Mouse (Mus musculus) embryonic facial prominence, embryonic 10.5 days (tissue): ENCODE data around the gene Uso1. TPM values are rescaled to one million over a fixed set of nuclear protein-coding genes. Genes with fewer than 3 reads are reported as not detected.
A peak's percentile ranks its signal among the peaks of the same experiment; 100 is the strongest.

Source experiments
- DNase-seq: peaks from one replicate; pipeline ENCODE4 v3.0.0-alpha.2; 2017; ENCODE audit warnings: low spot score
- H3K27ac ChIP-seq: fragments of 300-500 bp; sonication (generic); replicated peaks from 2 replicates; pipeline ENCODE4 v1.5.1; 2016; ENCODE audit warnings: mild to moderate bottlenecking
- H3K27me3 ChIP-seq: fragments of 300-500 bp; sonication (generic); replicated peaks from 2 replicates; pipeline ENCODE4 v1.6.1; 2016; ENCODE audit warnings: low read depth, mild to moderate bottlenecking; ENCODE audit not compliant: poor library complexity, severe bottlenecking
- H3K36me3 ChIP-seq: fragments of 300-500 bp; sonication (generic); replicated peaks from 2 replicates; pipeline ENCODE4 v1.6.1; 2016; ENCODE audit warnings: mild to moderate bottlenecking, moderate library complexity
- H3K4me1 ChIP-seq: fragments of 300-500 bp; sonication (generic); 2 replicates; pipeline ENCODE4 v1.6.1; 2016
- H3K4me3 ChIP-seq: fragments of 300-500 bp; sonication (generic); 2 replicates; pipeline ENCODE4 v1.5.1; 2016; ENCODE audit warnings: mild to moderate bottlenecking, moderate library complexity
- H3K9me3 ChIP-seq: fragments of 300-500 bp; sonication (generic); 2 replicates; pipeline ENCODE4 v1.6.1; 2016; ENCODE audit warnings: mild to moderate bottlenecking
- WGBS: fragments of 180-500 bp; shearing (Covaris S2); methylation state at CpG from one replicate; pipeline ENCODE4 v1.1.7; 2016; 5-methylcytosine and 5-hydroxymethylcytosine counted together
- polyA plus RNA-seq: library from polyadenylated mRNA; unstranded; fragments of >200 nt; fragmentation: Nextera tagmentation; extraction: Ambion mirVana; gene quantifications from 2 replicates; pipeline ENCODE4 v1.2.1, GENCODE M21; 2016

Gene Uso1
- polyA plus RNA-seq, 1 experiment from 2014 or later: 38.0 TPM

DNA sequence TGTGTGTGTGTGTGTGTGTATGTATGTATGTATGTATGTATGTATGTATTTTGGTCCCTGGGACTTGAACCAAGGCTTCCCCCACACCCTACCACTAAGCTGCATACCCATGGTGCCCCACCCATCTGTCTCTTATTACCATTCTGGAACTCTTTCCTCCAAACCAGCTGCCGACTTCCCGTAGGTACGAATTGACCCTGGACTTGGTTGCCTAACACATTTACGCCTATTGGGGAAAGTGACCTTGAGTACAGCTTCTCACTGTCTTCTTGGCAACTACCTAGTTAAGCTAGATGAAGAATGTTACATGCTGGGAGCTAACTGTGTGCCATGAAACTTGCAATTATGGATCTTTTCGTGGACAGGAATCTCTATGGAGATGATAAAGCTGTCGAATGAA is 68.4 kb downstream of the Uso1 start:
- Histone ChIP-seq H3K27me3 (no peaks in the 10 kb centered on the region), H3K36me3 (peaks cover 43% of the 10 kb centered on the region), H3K27ac (no peak overlapping the region), H3K9me3 (no peaks in the 10 kb centered on the region), H3K4me3 (no peak overlapping the region), H3K4me1 (no peaks in the 10 kb centered on the region)
- 88% methylated on average over 6 of the region's 6 CpGs for WGBS
- no peak for DNase-seq

- no peak for DNase-seq
- Histone ChIP-seq H3K36me3 (0 out of 2 replicates have a peak, but pooled peaks cover 7% of the 10 kb centered on the region), H3K27ac (no peak overlapping the region), H3K9me3 (no peaks in the 10 kb centered on the region), H3K4me3 (no peak overlapping the region), H3K27me3 (no peaks in the 10 kb centered on the region), H3K4me1 (no peaks in the 10 kb centered on the region)
- WGBS: 82% methylated on average over 8 of the region's 8 CpGs
These were observed 72.5 kb downstream of the Uso1 start for GRCm38 (mm10) chr5:92210205-92210604.

- Histone ChIP-seq H3K36me3 (no peaks in the 10 kb centered on the region), H3K4me1 (no peaks in the 10 kb centered on the region), H3K9me3 (no peaks in the 10 kb centered on the region), H3K27me3 (no peaks in the 10 kb centered on the region), H3K27ac (no peak overlapping the region), H3K4me3 (no peak overlapping the region)
- 91% methylated on average over 4 of the region's 4 CpGs for WGBS
- no peak for DNase-seq
These were observed 74.5 kb downstream of the Uso1 start for GRCm38 (mm10) chr5:92212231-92212630.

DNA sequence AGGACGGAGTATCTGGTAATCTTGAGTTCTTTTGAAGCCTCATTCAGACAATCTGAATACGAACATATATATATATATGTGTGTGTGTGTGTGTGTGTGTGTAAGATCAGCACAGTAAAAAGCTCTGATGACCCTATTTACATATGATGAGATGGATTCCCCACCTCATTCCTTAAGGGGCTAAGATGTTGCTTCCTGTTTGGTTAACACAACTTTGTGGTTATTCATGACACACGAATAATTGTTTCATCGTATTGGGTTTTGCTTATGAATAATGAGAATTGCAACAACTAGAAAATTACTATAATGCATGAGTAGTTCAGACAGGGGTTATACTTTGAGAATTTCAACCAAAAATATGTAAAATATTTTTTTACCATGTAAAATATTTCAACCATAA is 77.6 kb downstream of the Uso1 start, which contains the start of gene U90926:
Gene U90926, minus strand, starts transcription at position 101 of the 400 bp plus-strand sequence.
- no peaks in the 10 kb centered on the region for H3K4me1 ChIP-seq
- H3K27me3 ChIP-seq: no peaks in the 10 kb centered on the region
- H3K27ac ChIP-seq: no peak within 1 kb of the TSS
- H3K36me3 ChIP-seq: no peaks in the 10 kb centered on the region
- H3K9me3 ChIP-seq: no peaks in the 10 kb centered on the region
- no peak for DNase-seq
- H3K4me3 ChIP-seq: no peak within 1 kb of the TSS
- 92% methylated on average over 4 of the region's 4 CpGs for WGBS

GRCm38 (mm10) chr5:92218915-92219793 is 81.4 kb downstream of the Uso1 start:
- no peak for DNase-seq
- no peak overlapping the region for H3K27ac ChIP-seq
- 40% methylated on average over 17 of the region's 17 CpGs for WGBS
- H3K9me3 ChIP-seq: no peaks in the 10 kb centered on the region
- no peaks in the 10 kb centered on the region for H3K36me3 ChIP-seq
- no peaks in the 10 kb centered on the region for H3K27me3 ChIP-seq
- no peak overlapping the region for H3K4me3 ChIP-seq
- no peaks in the 10 kb centered on the region for H3K4me1 ChIP-seq

DNA sequence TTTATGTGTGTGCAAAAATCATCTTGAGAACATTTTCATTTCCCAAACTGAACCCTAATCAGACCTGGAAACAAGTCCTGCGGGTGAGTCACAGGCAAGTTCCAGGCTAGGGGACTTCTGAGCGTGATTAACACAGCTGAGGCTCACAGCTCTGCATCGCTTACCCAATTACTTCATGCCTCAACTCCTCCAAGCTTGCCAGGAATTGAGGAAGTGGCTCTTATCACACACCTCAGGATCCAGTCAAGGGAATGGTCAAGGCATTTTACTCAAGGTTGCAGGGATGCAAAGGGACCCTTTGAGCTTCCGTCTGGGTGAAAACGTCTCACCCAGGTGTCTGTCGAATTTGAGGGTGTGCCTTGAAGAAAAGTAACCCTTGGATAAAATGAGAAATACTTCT is 82.1 kb downstream of the Uso1 start:
- no peak for DNase-seq
- WGBS: 74% methylated on average over 6 of the region's 6 CpGs
- Histone ChIP-seq H3K27me3 (no peaks in the 10 kb centered on the region), H3K9me3 (no peaks in the 10 kb centered on the region), H3K36me3 (no peaks in the 10 kb centered on the region), H3K4me3 (no peak overlapping the region), H3K27ac (no peak overlapping the region), H3K4me1 (no peaks in the 10 kb centered on the region)

GRCm38 (mm10) chr5:92220287-92220902 is 82.7 kb downstream of the Uso1 start:
- H3K4me1 ChIP-seq: no peaks in the 10 kb centered on the region
- no peaks in the 10 kb centered on the region for H3K27me3 ChIP-seq
- no peak overlapping the region for H3K27ac ChIP-seq
- no peak overlapping the region for H3K4me3 ChIP-seq
- no peaks in the 10 kb centered on the region for H3K9me3 ChIP-seq
- no peak for DNase-seq
- H3K36me3 ChIP-seq: no peaks in the 10 kb centered on the region
- WGBS: 90% methylated on average over 8 of the region's 8 CpGs

DNA sequence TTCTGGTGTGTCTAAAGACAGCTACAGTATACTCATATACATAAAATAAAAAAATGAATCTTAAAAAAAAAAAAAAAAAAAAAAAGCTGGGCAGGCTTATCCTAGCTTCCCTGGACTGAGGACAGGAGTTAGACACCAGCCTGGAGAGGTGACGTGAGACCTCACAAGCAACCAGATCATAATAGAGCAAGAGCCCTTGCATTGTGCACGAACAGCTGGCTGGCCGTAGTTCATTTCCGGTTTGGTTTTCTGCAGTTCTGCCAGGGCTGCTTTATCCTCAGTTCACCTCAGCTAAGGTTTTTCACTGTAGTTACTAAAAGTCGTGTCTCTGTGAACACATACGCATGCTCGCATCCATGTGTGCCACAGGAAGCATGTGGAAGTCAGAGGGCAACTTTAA is 90.0 kb downstream of the Uso1 start:
- Histone ChIP-seq H3K4me3 (no peak overlapping the region), H3K36me3 (no peaks in the 10 kb centered on the region), H3K9me3 (no peaks in the 10 kb centered on the region), H3K4me1 (peaks cover 3% of the 10 kb centered on the region; the same call in 1 of the 2 replicates), H3K27ac (no peak overlapping the region), H3K27me3 (no peaks in the 10 kb centered on the region)
- 83% methylated on average over 7 of the region's 7 CpGs for WGBS
- no peak for DNase-seq

DNA sequence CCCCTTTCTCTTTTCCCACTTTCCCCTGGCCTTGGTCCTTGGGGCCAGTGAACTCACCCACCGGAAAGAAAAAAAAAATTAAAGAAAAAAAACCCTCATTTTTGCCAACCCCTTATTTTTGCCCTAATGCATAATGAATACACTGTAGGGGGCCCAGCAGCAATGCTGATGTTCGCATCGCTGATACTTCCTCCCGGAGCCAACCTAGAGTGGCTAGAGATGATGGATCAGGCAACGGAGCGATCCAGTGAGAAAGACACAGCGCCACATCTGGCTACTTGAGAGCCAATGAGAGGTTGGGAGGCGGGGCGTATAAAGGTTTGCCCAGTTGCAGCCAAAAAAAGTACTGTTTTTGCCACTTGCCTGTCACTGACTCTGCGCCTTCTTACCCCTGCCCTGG is 91.0 kb downstream of the Uso1 start:
- no peaks in the 10 kb centered on the region for H3K27me3 ChIP-seq
- H3K4me1 ChIP-seq: peaks cover 3% of the 10 kb centered on the region; the same call in 1 of the 2 replicates
- no peaks in the 10 kb centered on the region for H3K36me3 ChIP-seq
- 26% methylated on average over 10 of the region's 10 CpGs for WGBS
- no peaks in the 10 kb centered on the region for H3K9me3 ChIP-seq
- H3K27ac ChIP-seq: no peak overlapping the region
- no peak for DNase-seq
- H3K4me3 ChIP-seq: peak overlapping the region; percentile 11; the same call in 1 of the 2 replicates

GRCm38 (mm10) chr5:92229514-92229913 is 91.8 kb downstream of the Uso1 start:
- no peak for DNase-seq
- no peaks in the 10 kb centered on the region for H3K27me3 ChIP-seq
- no peaks in the 10 kb centered on the region for H3K36me3 ChIP-seq
- no peak overlapping the region for H3K4me3 ChIP-seq
- H3K27ac ChIP-seq: no peak overlapping the region
- 91% methylated on average over 3 of the region's 3 CpGs for WGBS
- no peaks in the 10 kb centered on the region for H3K9me3 ChIP-seq
- H3K4me1 ChIP-seq: peaks cover 3% of the 10 kb centered on the region; the same call in 1 of the 2 replicates

DNA sequence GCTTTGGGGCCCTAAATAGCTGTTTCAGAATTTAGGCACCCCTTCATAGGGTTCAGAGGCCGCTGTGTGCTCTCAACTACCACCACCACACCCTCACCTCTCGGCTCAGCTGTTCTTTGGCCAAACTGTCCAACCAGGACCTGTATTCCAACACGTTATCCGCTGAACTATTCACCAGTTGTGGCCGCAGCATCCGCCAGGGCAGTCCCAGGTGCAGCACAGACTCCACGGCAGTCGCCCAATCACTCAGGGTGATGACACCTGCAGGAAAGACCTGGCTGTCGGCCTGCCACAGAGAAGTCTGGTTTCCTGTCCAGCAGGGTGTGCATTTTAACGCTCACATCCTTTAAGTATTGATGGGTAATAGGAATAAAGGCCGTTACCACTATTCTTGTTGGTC is 92.6 kb downstream of the Uso1 start:
- Histone ChIP-seq H3K36me3 (no peaks in the 10 kb centered on the region), H3K27me3 (no peaks in the 10 kb centered on the region), H3K27ac (no peak overlapping the region), H3K9me3 (no peaks in the 10 kb centered on the region), H3K4me3 (no peak overlapping the region), H3K4me1 (peaks cover 5% of the 10 kb centered on the region)
- no peak for DNase-seq
- 85% methylated on average over 11 of the region's 11 CpGs for WGBS

DNA sequence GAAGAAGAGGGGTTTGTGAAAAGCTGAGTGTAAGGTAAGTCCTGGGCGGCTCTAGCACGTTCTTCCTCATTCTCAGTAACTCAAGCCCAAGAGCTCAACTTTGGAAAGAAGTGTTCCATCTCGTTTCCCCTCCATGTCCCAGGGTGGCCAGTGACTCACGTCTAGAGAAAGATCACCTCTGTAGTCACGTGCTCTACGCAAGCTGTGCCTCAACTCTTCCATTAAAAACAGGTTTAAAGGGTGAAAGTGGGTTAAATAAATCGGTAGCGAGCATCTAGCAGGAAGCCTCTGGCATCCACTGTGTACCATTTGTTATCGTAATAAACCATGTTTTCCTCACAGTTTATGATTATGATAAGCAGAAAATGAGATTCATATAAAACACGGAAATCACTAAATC is 94.1 kb downstream of the Uso1 start:
- H3K27ac ChIP-seq: no peak overlapping the region
- H3K9me3 ChIP-seq: no peaks in the 10 kb centered on the region
- no peaks in the 10 kb centered on the region for H3K27me3 ChIP-seq
- DNase-seq: no peak
- H3K36me3 ChIP-seq: no peaks in the 10 kb centered on the region
- no peak overlapping the region for H3K4me3 ChIP-seq
- WGBS: 79% methylated on average over 10 of the region's 10 CpGs
- peaks cover 8% of the 10 kb centered on the region for H3K4me1 ChIP-seq

DNA sequence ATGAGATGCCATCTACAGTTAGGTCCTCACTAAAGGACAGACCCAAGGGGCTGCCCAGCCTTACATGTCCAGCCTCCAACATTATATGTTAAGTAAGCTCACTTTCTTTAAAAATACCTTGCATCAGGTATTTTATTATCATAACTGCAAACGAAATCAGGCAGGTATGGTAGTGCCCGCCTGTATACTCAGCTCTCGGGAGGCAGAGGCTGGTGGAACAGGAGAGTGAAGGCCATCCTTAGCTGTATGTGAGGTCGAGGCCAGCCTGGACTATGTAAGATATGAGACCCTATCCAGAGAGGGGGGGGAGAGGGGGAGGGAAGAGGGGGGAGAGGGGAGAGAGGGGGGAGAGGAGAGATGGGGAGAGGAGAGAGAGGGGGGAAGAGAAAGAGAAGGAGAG is 95.6 kb downstream of the Uso1 start:
- Histone ChIP-seq H3K36me3 (no peaks in the 10 kb centered on the region), H3K9me3 (no peaks in the 10 kb centered on the region), H3K27me3 (0 out of 2 replicates have a peak, but pooled peaks cover 2% of the 10 kb centered on the region), H3K4me3 (no peak overlapping the region), H3K4me1 (peaks cover 8% of the 10 kb centered on the region), H3K27ac (no peak overlapping the region)
- whole genome bisulfite sequencing: 81% methylated on average over 4 of the region's 4 CpGs
- no peak for DNase-seq
